Mouse (Mus musculus): ENCODE data around the gene Tmem258. TPM values are rescaled to one million over a fixed set of nuclear protein-coding genes. Genes with fewer than 3 reads are reported as not detected.

The Tmem258 gene
- total RNA-seq, 4 experiments from 2014 or later = 70.4 to 87.1 (median 72.2) TPM

DNA sequence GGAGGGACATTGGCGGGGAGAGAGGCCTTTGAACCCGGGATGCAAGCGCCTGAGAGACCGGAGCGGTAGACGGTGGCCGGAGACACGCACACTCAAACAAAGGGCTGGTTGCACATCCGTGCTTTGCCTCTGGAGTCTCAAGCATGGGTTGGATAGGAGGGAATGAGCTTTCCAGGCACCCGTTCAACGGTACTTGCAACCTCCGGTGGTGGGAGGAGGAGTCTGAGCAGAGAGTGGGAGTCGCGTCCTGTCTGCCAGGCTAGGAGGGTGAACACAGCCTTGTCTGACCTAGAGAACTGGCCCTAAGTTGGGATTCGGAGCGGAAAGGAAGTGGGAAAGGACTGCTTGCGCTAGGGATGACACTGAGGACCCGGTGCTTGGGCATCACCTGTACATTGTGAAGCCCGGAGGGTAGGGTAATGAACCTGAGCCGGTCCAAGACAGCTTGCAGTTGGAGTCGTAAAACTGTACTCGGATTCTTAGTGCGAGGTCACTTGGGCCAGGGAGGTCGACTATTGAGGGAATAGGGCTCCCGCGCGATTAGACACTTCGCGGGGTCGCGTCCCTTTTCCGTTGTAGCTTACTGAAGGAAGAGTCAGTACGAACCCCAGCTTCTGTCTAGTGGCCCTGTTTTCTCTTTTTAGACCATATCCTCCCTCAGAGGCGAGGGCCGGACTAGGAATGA, 20.4 kb upstream of the Tmem258 start:
- DNase-seq (ENCODE audit: low spot score in 2 of 2) = peak; percentile 79 to 81

DNA sequence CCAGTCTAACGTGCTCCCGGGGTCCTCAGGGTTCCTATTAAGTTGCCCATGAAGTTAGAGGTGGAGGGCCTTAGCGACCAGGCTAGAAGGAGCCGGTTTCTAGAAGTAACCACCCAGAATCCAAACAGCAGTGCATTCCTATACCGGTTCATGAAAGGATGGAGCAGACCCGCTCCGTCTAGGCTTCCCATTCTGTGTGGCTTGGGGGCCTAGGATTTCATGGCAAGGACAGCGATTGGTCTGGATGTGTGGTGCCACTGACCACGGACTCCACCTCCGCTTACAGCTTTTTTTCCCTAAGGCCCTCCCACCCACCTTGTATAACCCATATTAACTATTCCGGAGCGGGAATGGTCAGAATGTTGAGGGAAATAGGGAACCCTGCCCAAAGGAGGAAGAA, 19.7 kb upstream of the Tmem258 start:
- DNase-seq (ENCODE audit: low spot score in 2 of 2) = no peak

DNA sequence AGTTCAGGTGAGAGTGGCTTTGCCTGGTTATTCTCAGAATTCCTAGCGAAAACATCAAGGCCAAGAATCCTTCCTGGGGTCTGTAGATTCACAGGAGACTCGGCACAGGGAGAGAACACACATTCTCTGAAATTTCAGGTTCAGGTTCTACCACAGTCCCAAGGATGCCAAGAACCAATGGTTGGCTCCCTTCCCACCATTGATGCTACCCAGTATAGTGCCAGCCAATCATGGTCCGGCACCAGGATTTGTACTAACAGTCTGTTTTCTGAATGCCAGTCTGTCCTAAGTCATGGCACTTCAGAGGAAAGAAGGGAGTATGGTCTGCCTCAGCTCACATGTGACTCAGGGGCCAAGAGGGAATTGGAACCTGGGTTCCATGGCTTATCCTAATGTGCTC, 17.9 kb upstream of the Tmem258 start:
- peak in 1 of 2 experiments; percentile 11 for DNase-seq (ENCODE audit: low spot score in 2 of 2)

DNA sequence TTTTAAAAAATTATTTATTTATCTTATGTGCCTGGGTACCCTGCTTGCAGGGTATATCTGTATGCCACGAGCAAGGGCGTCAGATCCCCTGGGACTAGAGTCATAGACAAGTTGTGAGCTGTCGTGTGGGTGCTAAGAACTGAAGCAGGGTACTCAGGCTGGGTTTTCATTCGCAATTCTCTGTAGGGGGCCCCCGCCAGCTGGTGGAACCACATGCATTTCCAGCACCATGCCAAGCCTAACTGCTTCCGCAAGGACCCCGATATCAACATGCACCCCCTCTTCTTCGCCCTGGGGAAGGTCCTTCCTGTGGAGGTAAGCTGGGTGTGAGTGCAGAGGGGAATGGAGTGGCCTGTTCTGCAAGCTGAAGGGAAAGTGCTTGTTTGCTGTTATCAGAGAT, 17.2 kb upstream of the Tmem258 start:
- DNase-seq (ENCODE audit: low spot score in 2 of 2) = peak in 1 of 2 experiments; percentile 3

DNA sequence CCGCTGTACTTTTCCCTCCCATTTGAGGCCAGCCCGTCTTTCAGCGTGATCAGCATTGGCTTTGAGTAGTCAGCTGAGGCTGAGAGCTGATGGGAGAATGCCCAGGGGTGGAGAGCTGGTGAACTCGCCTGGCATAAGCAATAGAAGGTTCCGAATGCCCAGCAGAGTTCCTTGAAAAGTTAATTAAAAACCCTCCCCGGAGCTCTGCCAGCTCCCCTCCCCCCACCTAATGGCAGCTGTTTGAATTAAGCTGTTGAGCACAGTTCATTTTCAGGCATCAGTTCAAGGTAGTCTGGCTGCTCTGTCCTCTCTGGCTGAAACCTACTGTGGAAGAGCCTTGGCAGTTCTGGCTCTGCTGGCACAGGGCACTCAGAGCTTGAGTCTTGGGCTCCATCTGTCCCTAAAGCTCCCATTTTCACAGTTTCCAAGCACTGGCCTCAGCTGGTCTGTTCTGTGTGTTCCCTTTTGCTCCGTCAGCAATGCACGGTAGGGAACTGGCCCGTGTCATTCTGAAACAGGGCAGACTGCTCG, 15.5 kb upstream of the Tmem258 start:
- peak; percentile 47 to 83 for DNase-seq (ENCODE audit: low spot score in 2 of 2)

DNA sequence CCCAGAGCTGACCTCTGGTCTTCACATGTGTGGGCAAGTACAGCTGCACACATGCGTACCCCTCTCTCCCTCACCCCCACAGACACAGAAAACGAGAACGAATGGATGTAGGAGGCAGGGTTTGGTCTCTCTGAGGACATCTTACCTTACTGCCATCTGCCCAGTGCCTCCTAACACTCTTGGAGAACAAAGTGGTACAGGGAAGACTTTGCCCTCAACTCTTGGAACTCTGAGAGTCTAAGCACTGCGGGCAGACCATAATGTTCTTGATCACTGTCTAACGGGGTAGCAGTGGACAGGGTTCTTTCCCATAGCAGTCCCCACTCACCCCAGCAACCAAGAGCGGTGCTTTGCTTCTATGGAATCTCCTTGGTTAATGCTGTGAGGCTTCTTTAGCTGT, 14.8 kb upstream of the Tmem258 start:
- DNase-seq (ENCODE audit: low spot score in 2 of 2) = no peak

DNA sequence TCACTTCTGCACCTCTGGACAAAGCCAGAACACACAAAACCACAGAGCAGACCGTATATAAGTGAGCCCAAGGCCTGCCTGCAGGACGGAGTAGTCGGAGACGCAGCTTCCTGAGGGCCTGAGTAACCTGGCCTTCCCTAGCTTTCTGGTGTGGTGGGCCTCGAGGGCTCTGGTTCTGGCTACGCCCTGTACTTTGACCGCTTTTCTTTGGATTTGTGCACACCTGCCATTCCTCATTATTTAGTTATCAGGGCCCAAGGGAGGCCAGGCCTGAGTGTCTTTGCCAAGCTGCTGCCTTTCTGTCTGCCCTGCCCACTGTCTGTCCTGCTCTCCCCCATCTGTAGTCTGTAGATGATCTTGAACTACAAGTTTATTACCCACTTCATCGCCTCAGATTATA, 13.9 kb upstream of the Tmem258 start:
- DNase-seq (ENCODE audit: low spot score in 2 of 2) = no peak

DNA sequence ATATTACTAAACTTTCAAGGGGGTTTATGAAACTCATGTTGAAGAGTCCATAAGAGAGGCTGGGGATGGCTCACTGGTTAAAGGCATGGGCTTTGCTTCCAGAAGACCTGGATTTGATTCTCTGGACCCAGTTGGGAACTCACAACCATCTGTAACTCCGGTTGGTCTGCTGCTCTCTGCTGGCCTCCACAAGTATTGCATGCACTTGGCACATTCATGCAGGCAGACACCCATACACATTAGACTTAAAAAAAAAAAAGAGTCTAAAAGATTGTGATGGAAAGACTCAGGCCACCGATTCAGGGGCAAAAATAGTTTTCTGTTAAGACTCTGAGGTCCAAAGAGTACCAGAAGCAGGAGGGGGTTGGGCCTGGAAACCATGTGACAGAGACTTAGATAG, 13.0 kb upstream of the Tmem258 start:
- peak in 1 of 2 experiments; percentile 44 for DNase-seq (ENCODE audit: low spot score in 2 of 2)

DNA sequence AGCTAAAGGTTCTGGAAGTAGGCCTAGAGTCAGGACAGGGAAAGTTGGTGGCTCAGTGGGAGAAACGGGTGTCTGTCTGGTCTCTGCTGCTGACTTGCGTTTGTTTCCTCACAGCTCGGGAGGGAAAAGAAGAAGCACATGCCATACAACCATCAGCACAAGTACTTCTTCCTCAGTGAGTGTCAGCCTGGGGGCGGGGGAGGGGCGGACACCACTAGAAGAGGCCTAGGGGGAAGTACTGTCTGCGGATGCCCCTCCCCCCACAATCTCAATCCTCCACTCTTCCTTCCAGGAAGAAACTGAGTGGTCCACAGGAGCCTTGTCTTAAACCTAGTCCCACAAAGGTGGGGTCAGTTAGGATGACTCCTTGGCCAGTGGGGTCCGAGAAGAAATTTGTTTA, 12.5 kb upstream of the Tmem258 start:
- DNase-seq (ENCODE audit: low spot score in 2 of 2) = no peak

DNA sequence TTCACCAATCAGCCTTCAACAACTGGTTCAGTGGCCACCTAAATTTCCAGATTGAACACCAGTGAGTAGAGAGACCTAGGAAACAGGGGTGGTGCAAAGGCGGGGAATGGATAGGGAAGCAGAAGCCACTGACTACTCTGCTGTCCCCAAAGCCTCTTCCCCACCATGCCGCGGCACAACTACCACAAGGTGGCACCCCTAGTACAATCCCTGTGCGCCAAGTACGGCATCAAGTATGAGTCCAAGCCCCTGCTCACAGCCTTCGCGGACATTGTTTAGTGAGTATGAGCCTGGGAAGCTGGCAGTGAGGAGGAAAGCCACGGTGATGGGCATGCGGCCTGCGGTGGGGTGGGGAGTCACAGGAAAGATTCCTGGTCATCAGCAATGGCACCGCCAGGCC, 9.5 kb upstream of the Tmem258 start:
- DNase-seq (ENCODE audit: low spot score in 2 of 2) = no peak

DNA sequence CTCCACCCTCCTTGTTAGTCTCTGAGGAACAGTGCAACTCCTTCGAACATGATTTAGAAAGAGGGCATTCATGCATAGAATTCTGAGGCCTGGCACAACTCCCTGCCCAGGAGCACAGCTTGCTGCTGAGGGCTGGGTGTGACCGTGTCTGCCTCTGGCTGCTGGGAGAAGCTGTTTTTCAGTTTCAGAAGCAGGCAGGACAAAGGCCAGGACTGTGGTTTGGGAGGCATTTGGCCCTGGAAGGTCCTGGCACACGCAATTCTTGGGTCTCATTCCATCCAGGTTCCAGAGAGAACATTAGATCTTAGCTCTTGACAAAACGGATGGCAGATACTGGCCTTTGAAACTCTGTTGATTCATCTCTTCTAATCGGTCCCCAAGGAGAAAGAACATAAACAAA, 8.6 kb upstream of the Tmem258 start:
- DNase-seq (ENCODE audit: low spot score in 2 of 2) = no peak

DNA sequence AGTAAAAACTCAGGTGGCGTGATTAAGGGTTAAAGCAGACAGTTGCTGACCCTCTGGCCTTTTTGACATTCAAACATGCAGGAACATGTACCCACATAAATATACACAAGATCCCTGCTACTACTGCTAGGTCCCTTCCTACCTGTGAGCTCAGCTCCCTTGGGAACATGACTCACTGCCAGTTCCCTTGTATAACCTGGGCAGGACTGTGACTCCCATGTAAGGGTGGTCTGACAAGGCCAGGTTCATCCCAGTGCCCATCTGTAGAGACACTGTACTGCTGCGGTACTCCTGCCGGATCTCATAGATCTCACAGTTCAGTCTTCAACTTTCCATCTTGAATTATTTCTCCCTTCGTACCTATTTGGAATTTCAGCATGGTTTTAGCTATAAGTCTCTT, 6.7 kb upstream of the Tmem258 start:
- no peak for DNase-seq (ENCODE audit: low spot score in 2 of 2)

DNA sequence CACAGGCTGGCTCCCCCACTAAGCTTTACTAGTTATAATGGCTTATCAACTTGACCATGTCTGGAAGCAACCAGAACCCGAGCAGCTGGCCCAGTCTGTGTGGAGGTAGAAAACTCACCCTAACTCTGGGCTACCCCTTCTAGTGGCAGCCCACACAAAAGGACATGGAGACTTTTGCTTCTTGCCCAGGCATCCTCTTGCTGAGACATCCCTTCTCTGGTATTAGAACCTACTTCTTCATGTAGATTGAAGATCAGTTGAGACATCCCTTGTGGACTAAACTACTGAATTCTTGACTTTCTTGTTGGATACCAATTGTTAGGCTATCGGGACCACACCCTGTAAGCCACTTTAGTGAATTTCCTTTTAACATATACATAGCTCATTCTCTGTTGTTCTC, 5.5 kb upstream of the Tmem258 start:
- DNase-seq (ENCODE audit: low spot score in 2 of 2) = no peak

DNA sequence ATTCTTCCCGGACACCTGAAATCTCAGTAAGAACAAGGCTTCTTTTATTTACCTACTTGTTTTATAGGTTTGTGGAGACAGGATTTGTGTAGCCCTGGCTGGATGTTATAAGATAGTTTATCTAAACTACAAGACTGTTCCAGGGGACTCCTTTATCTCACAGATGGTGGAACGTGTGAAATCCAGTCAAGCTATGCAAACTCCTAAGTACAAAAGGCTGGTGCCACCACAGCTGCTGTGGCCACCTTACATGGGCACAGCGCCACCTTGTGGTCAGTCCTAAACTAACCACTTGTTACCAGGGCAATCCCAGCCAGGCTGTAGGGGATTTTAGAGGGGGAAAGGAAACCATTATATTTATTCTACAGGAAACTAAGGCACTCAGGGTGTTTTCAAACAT, 5.1 kb upstream of the Tmem258 start:
- peak in 1 of 2 experiments; percentile 44 for DNase-seq (ENCODE audit: low spot score in 2 of 2)

DNA sequence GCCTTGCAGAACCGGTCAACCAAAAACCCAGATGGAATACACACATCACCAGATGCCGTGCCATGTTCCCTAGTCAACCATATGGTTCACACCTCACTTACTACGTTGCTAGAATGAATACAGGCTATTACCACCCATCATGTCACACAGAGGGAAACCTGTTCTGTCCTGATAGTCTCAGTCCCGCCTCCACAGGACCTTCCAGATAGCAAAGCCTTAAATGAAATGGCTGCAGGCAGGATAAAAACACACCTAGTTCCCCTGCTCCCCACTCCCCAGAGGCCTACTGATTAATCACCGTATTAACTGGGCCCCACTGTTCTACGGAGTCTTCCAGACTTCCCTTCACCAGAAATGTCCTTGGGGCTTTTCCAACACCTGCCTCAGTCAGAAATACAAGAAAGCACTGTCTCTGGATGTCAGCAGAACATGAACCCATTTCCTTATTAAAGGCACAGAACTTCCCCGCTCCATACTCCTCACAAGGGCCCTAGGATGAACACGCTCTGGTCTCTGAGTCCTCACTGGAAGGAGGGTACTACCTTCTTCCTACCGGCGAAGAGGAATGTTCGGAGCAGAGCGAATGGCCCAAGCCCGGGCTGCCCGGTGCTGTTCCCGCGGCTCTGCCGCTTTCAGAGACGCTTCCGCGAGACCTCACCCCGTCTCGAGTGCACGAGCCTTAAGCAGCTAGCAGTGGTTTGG, 517 bp upstream of the Tmem258 start:
- DNase-seq (ENCODE audit: low spot score in 2 of 2) = no peak

DNA sequence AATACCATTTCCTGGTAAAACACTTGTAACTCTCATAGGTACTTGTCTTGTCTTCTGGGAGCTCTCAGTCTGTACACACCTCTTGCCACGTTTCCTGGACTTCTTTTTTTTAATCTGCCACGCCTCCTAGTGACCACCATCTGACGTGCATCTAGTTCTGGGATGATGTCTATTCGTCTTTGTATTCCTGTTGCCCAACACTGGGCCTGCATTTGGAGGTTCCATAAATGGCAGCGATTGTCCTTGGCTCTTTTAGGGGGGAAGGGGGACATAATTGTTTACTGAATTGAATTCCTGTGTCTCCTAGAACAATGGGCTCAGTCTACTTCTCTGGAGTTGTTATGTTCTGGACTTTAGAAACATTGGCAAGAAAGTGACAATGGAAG, 795 bp downstream of the Tmem258 start:
- DNase-seq (ENCODE audit: low spot score in 2 of 2) = peak; percentile 27 to 55

DNA sequence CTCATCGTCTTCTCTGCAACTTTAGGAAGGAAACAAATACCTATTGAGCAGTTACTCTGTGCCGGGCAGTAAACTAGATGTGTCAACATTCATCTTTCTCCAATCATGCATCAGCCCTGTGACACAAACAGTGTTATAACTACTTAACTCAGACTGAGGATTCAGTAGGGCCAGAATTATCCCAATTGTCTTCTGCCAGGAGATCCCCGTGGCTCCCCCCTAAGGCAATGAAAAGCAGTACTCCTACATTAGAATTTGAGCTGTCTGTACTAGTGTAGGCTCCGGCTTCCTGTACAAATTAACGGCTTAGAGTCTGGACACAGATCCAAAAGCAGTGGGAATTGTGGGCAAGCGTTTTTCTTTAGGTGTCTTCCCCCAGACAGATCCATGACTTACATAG, 1.2 kb downstream of the Tmem258 start:
- no peak for DNase-seq (ENCODE audit: low spot score in 2 of 2)

DNA sequence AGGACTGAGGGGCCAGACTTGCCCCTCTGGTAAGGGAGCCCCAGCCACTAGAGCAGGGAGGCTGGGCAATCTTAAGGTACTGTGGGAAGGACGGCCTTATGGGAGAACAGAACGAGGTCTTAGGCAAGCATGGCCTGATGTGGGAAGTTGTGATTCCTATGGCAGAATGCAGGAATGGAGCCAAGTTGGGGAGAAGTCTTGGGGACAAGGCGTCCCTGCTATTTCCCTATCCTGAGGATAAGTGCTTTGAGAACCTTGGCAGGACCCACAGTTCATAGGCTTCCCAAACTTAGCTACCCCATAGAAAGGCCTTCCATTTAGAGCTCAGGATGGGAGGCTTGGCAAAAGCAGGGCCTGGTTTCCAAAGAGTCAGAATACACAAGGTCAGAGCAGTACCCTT, 5.0 kb downstream of the Tmem258 start:
- no peak for DNase-seq (ENCODE audit: low spot score in 2 of 2)

DNA sequence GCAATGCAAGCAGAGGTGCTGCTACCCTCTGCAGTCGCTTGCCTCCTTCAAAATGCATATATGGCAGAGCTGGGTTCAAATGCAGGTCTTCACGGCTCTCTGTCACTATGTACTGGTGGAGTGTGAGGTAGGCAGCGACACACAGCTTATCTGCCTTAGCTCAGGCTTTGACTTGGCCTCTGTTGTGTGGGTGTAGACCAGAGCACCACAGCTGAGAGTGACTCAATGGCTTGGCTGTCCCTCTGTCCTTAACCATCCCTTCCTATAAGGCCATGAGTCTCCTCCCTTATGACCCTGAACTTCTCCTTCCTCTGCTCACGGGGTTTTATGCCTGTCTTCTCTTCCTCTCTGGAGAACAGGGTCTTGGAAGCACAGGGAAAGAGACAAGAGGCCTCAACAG, 7.1 kb downstream of the Tmem258 start:
- DNase-seq (ENCODE audit: low spot score in 2 of 2) = no peak

DNA sequence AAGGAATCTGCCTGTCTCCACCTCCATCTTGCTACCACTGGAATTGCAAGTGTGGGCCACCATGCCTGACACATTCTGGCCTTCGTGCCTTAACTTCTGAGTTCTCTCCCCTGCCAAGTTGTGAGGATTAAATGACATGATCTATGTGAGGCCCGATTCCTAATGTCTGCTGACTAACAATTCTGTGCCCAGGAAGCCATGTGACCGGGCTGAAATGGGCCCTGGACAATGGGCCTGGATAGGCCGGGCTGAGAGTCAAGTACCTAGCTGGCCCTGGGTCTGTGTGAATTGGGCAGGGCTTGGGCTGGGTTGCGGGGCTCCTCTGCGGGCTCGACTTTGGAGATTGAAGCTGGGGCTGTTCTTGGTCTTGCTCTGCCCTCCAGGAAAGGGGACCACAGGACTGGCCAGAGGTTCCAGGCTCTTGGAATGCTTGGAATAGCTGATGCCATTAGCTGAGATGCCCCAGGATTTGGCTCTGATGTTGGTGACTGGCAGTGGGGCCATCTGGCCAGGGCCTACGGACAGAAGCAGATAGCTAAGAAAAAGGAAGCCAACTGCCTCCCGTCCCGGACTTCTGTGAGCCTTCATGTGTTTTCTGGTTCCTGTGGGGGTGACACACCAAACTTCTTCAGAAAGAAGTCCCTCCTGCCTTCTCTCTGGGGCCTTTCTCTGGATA, 10.1 kb downstream of the Tmem258 start:
- DNase-seq (ENCODE audit: low spot score in 2 of 2) = no peak

DNA sequence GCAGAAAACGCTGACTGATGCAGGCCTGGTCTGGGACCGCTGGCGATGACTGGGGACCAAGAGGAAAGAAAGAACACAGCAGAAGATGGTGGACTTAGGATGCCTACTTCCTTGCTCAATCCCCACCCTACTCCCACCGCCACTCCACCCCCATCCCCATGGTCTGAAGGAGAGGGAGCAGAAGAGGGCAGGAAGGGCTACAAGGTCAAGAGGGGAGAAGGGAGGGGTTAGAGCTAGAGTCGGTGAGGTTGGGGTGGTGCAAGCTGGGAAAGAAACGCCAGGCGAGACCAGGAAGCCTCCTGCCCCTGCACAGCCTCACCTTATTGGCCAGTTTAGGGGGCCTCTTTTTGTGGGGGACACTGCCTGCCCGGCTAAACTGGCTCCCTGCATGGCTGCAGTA, 12.3 kb downstream of the Tmem258 start:
- DNase-seq (ENCODE audit: low spot score in 2 of 2) = no peak

DNA sequence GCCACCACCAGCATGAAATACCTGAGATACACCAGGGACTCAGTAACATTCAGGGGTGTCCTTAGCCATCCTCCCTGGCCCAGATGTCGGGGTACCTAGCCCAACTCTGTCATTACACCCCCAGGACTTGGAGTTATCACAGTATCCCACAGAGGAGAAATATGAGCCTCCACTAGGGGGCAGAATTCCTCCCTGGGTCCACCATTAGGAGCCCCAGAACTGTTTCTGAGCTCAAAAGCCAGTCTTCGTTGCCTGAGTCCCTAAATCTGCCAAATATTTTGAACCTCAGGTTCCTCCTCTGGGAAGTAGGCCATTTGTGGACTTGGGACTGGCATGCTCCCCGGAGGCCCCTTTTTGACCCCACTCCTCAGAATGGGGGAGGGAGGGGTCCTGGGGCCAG, 15.3 kb downstream of the Tmem258 start:
- DNase-seq (ENCODE audit: low spot score in 2 of 2) = no peak

DNA sequence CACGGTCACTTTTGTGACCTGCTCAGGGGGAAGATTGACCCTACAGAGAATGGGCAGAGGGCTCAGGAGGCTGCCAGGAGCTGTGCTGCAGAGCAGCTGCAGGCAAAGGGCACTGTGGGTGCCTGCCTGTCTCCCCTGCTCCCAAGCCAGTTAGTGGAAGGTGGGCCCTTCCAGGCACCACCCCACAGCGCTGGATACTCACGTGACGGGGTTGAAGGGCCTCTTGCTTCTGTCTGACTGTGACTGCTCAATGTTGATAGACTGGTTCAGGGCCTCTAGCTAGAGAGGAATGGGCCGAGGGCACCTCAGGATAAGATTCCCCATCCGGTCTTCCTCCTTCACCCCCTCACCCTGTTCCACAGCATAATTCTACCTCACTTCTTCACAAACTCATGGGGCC, 15.8 kb downstream of the Tmem258 start:
- DNase-seq (ENCODE audit: low spot score in 2 of 2) = no peak
